10 mouse cellular contexts compared by ENCODE assay signal in genomic region chr6:57743333-57743732, GRCm38 (mm10). TPM values are rescaled to one million over a fixed set of nuclear protein-coding genes. Genes with fewer than 3 reads are reported as not detected.
DNase-seq lines count a peak whose midpoint lies in the region; ATAC-seq and TF ChIP-seq lines count a peak whose summit lies in the region.
"Had no signal": no experiment of that assay in that cellular context is flagged by ENCODE, and none has a peak within 500 bp of the region (broad histone marks: within the 10 kb centered on the region; RNA-seq: fewer than 3 reads in every experiment).

No protein-coding gene starts in this region.

- peak; percentile 42 for TF ChIP-seq RAD21 in MEL (IDR thresholded peaks at IDR 0.05; ENCODE audit: low read depth, low read length)

- no peaks in the 10 kb centered on the region for H3K79me2 ChIP-seq in MEL (ENCODE audit: control insufficient read depth, insufficient read depth, low read length, poor library complexity)

- ATAC-seq in kidney, embryonic 14.5 days (ENCODE audit: low FRiP score, low TSS enrichment), result no peak
- ATAC-seq in hematopoietic stem cell, adult 5-6 weeks (replicated peaks in 1 of 2; ENCODE audit: insufficient read depth in 1 of 2, low FRiP score in 2 of 2, low TSS enrichment in 1 of 2, low read depth in 1 of 2, poor library complexity in 2 of 2, severe bottlenecking in 2 of 2), result peak; percentile 59 to 72
- ATAC-seq in megakaryocyte-erythroid progenitor cell, adult 5-6 weeks (replicated peaks; ENCODE audit: low FRiP score, low TSS enrichment, poor library complexity, severe bottlenecking), result peak; percentile 50; the same call in 1 of the 2 replicates

- H3K4me2 ChIP-seq in kidney, embryonic 14.5 days (replicated peaks; ENCODE audit: low read depth, low read length), result no peak overlapping the region
- H3K4me2 ChIP-seq: embryonic facial prominence, embryonic 13.5 days had no signal

- no peak for TF ChIP-seq EP300 in MEL (IDR thresholded peaks at IDR 0.05; ENCODE audit: low read depth in 1 of 2, low read length in 2 of 2)

- peak; percentile 22 to 46 (median 38); a peak in 5 of 6 replicates for TF ChIP-seq CTCF in MEL (IDR thresholded peaks at IDR 0.05 in 2 of 3, conservative IDR thresholded peaks at IDR 0.05 in 1 of 3; ENCODE audit: control insufficient read depth in 1 of 3, insufficient read depth in 1 of 3, low read depth in 2 of 3, low read length in 3 of 3, poor library complexity in 1 of 3, severe bottlenecking in 1 of 3)

- no peak overlapping the region for H3K9ac ChIP-seq in kidney, embryonic 14.5 days (ENCODE audit: low read depth, low read length)
- no peak overlapping the region for H3K9ac ChIP-seq in MEL (ENCODE audit: control insufficient read depth, low read depth, low read length, poor library complexity, severe bottlenecking)
- H3K9ac ChIP-seq: embryonic facial prominence, embryonic 13.5 days had no signal

- WGBS in kidney, embryonic 14.5 days, result 73% methylated on average over 2 of the region's 2 CpGs

- H3K4me1 ChIP-seq in kidney, embryonic 14.5 days (ENCODE audit: control insufficient read depth, insufficient read depth, low read length), result no peaks in the 10 kb centered on the region
- peaks cover 21 to 22% of the 10 kb centered on the region in 2 experiments for H3K4me1 ChIP-seq in MEL (ENCODE audit: control insufficient read depth in 1 of 2, insufficient read depth in 2 of 2, low read length in 2 of 2)
- H3K4me1 ChIP-seq: embryonic facial prominence, embryonic 13.5 days had no signal

- H3K27ac ChIP-seq in kidney, embryonic 14.5 days (ENCODE audit: low read depth, low read length), result no peak overlapping the region
- no peak overlapping the region for H3K27ac ChIP-seq in MEL (ENCODE audit: control insufficient read depth, low read depth, low read length)
- H3K27ac ChIP-seq: embryonic facial prominence, embryonic 13.5 days; macrophage had no signal

- no peak overlapping the region for H3K4me3 ChIP-seq in kidney, embryonic 14.5 days (ENCODE audit: low read length)
- H3K4me3 ChIP-seq in MEL (ENCODE audit: control insufficient read depth in 1 of 2, insufficient read depth in 1 of 2, low read depth in 2 of 2, low read length in 2 of 2), result no peak overlapping the region
- H3K4me3 ChIP-seq: embryonic facial prominence, embryonic 13.5 days had no signal

- DNase-seq in kidney, adult 18-20 months, result peak; percentile 12
- DNase-seq in MEL (ENCODE audit: low read depth, low spot score), result no peak
- no peak for DNase-seq in left cerebral cortex, postnatal 14 days (ENCODE audit: low spot score in 2 of 2)
- no peak for DNase-seq in yolk sac, embryonic 10.5 days (ENCODE audit: low spot score)
- no peak for DNase-seq in layer of hippocampus, postnatal 10 days (ENCODE audit: low spot score in 2 of 2)

- H3K9me3 ChIP-seq in kidney, embryonic 14.5 days (ENCODE audit: control insufficient read depth, low read length), result no peaks in the 10 kb centered on the region
- H3K9me3 ChIP-seq in MEL (replicated peaks; ENCODE audit: insufficient read depth, low read length), result no peaks in the 10 kb centered on the region
- H3K9me3 ChIP-seq: embryonic facial prominence, embryonic 13.5 days had no signal

- no peaks in the 10 kb centered on the region for H3K27me3 ChIP-seq in kidney, embryonic 14.5 days (ENCODE audit: control insufficient read depth, insufficient read depth, low read length)
- H3K27me3 ChIP-seq in MEL (ENCODE audit: control insufficient read depth in 1 of 2, insufficient read depth in 2 of 2, low read length in 2 of 2), result no peaks in the 10 kb centered on the region
- H3K27me3 ChIP-seq: embryonic facial prominence, embryonic 13.5 days had no signal

- intact Hi-C loops in left cerebral cortex, postnatal 14 days (cut with DNase I), result loop anchor here (5.0 kb wide), 1 partner anchor 114 kb away; no protein-coding TSS in a partner anchor

- peaks cover 5% of the 10 kb centered on the region; the same call in 1 of the 2 replicates for H3K36me3 ChIP-seq in kidney, embryonic 14.5 days (ENCODE audit: control insufficient read depth, insufficient read depth, low read length)
- H3K36me3 ChIP-seq in MEL (ENCODE audit: control insufficient read depth in 1 of 2, insufficient read depth in 2 of 2, low read length in 2 of 2), result peaks cover 0 to 28% of the 10 kb centered on the region in 2 experiments; a peak in 2 of 4 replicates

- TF ChIP-seq POLR2A in MEL (IDR thresholded peaks at IDR 0.05; ENCODE audit: control insufficient read depth in 1 of 2, insufficient read depth in 1 of 2, low read depth in 1 of 2, low read length in 2 of 2, poor library complexity in 1 of 2), result no peak

TF ChIP-seq in MEL, 35 proteins besides CTCF, POLR2A, EP300 and RAD21:
- no peak for TF ChIP-seq MYC (IDR thresholded peaks at IDR 0.05; ENCODE audit: low read depth, low read length)
- TF ChIP-seq MYB (IDR thresholded peaks at IDR 0.05; ENCODE audit: low read depth, low read length), result no peak
- peak; percentile 46 for TF ChIP-seq ZC3H11A (IDR thresholded peaks at IDR 0.05; ENCODE audit: low read depth, low read length)
- no peak for TF ChIP-seq ELF1 (IDR thresholded peaks at IDR 0.05; ENCODE audit: low read depth, low read length)
- TF ChIP-seq USF2 (IDR thresholded peaks at IDR 0.05; ENCODE audit: borderline replicate concordance in 1 of 2, insufficient read depth in 1 of 2, low read depth in 1 of 2, low read length in 2 of 2), result no peak
- TF ChIP-seq SMC3 (IDR thresholded peaks at IDR 0.05; ENCODE audit: low read depth, low read length), result peak; percentile 58
- no peak for TF ChIP-seq NRF1 (IDR thresholded peaks at IDR 0.05; ENCODE audit: insufficient read depth, low read depth, low read length, poor library complexity, severe bottlenecking)
- TF ChIP-seq HCFC1 (IDR thresholded peaks at IDR 0.05; ENCODE audit: low read depth, low read length), result no peak

RNA-seq across cellular contexts. Expression of gene Lancl2, which starts 41.0 kb away (rescaled TPM):
- polyA plus RNA-seq in kidney, embryonic 14.5 days (2014; fragmentation: Nextera tagmentation; extraction: Ambion mirVana), result 24.3 and 37.7 TPM in 2 replicates
- 19.6 and 21.7 TPM in 2 replicates for total RNA-seq in MEL (2012; rRNA removed)
- 10 to 100 TPM in 1 of 2 experiments, not detected in 1; 17.7 TPM for polyA plus RNA-seq in MEL (2012; ENCODE audit: insufficient read depth in 1 of 2, insufficient read length in 2 of 2, low read depth in 1 of 2, low replicate concordance in 2 of 2, missing spikeins in 1 of 2)
- 37.1 and 64.0 TPM in 2 replicates for total RNA-seq in hematopoietic stem cell, adult 5-6 weeks (2017)
- total RNA-seq in megakaryocyte-erythroid progenitor cell, adult 5-6 weeks (2014; fragmentation: Nextera tagmentation), result 27.4 and 34.8 TPM in 2 replicates
- total RNA-seq in megakaryocyte-erythroid progenitor cell, adult 5-6 weeks (2017), result 43.6 and 52.4 TPM in 2 replicates
- total RNA-seq in left cerebral cortex, postnatal 14 days (2021), result 100 to 1,000 TPM; 157 to 161 TPM
- total RNA-seq in layer of hippocampus, postnatal 10 days (2021), result 100 to 1,000 TPM; 135 to 139 TPM

RNA-seq across cellular contexts. Expression of gene Pyurf, which starts 51.5 kb away (rescaled TPM):
- polyA plus RNA-seq in kidney, embryonic 14.5 days (2014; fragmentation: Nextera tagmentation; extraction: Ambion mirVana), result 22.8 and 26.3 TPM in 2 replicates
- total RNA-seq in MEL (2012; rRNA removed), result 2.5 and 2.9 TPM in 2 replicates
- 1 to 10 TPM in 1 of 2 experiments, not detected in 1; 3.3 TPM for polyA plus RNA-seq in MEL (2012; ENCODE audit: insufficient read depth in 1 of 2, insufficient read length in 2 of 2, low read depth in 1 of 2, low replicate concordance in 2 of 2, missing spikeins in 1 of 2)
- 20.1 and 22.0 TPM in 2 replicates for total RNA-seq in hematopoietic stem cell, adult 5-6 weeks (2017)
- 8.5 and 9.4 TPM in 2 replicates for total RNA-seq in megakaryocyte-erythroid progenitor cell, adult 5-6 weeks (2014; fragmentation: Nextera tagmentation)
- total RNA-seq in megakaryocyte-erythroid progenitor cell, adult 5-6 weeks (2017), result 10.0 and 16.8 TPM in 2 replicates
- total RNA-seq in left cerebral cortex, postnatal 14 days (2021), result 1 to 10 TPM; 7.2 to 7.6 TPM
- total RNA-seq in layer of hippocampus, postnatal 10 days (2021), result 1 to 10 TPM; 6.4 to 7.0 TPM
